Mouse (Mus musculus): ENCODE measurements at regions not wholly inside any gene's neighbourhood (a gene's known extent, or its start where the extent isn't known, plus 50 kb on each side); places are given as distances from the start of the nearest gene placed in this dataset.
A peak's percentile ranks its signal among the peaks of the same experiment; 100 is the strongest.

DNA sequence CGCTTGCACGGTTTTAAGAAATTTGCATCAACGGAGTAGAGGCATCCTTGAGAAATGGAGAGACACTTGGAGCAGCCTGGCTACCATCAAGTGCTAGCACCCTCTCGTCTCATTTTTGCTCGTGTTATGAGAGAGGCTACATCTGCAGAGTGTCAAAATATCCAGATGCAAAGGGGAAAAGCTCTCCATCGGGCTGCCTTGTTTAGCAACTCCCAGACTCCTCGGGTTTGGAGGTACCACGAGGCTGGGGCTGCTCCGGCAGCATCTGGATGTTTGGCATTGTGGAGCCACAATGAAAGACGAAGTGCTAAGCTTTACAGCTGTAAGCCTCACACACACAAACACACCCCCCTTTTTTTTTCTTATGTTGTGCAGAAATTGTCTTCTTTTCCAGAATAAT, 270.5 kb upstream of the Gm765 start:
- no peak for DNase-seq (ENCODE audit: low spot score in 2 of 2)

DNA sequence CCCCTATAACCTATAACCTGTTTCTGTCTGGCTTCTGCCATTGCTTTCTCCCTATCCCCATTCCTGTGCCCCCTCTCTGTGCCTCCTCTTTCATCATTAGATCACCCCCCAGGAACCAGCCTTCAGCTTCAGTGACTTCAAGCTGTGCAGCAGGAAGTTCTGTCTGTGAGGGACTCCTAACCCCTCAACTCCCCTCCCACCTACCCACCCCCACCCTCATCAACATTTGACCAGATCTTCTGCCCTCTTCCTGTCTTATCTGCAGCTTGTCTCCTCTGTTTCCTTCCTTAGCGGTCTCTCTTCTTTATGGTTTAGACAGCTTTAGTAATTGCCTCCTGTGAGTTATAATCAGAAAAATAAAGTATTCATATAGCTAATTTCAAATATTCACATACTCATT, 266.6 kb upstream of the Gm765 start:
- no peak for DNase-seq (ENCODE audit: low spot score in 2 of 2)

- no peak for DNase-seq (ENCODE audit: low spot score in 2 of 2)
Observed at GRCm38 (mm10) chr6:98606680-98607079, 264.1 kb upstream of the Gm765 start.

- no peak for DNase-seq (ENCODE audit: low spot score in 2 of 2)
Observed at GRCm38 (mm10) chr6:98597612-98598011, 255.1 kb upstream of the Gm765 start.

- no peak for DNase-seq (ENCODE audit: low spot score in 2 of 2)
Observed at GRCm38 (mm10) chr6:98590989-98591388, 248.4 kb upstream of the Gm765 start.

DNA sequence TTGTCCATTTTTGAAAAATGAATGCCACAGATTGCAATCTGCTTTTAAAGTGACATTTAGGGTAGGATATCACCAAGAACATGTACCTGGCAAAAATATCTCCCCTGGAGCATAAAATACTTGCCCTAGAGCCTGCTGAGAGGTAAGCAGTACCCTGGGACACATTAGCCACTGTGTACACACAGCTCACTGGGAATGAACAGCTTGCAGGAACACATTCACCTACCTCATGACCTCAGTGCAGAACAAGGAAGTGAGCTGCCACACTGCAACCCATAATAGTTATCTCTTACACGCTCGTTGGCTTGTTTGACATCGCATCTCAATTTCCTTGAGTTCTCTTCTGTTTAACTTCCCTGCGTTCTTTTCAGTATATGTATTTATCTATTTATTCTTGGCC, 246.4 kb upstream of the Gm765 start:
- DNase-seq (ENCODE audit: low spot score in 2 of 2) = no peak

- no peak for DNase-seq (ENCODE audit: low spot score in 2 of 2)
Observed at GRCm38 (mm10) chr6:98584541-98584940, 242.0 kb upstream of the Gm765 start.

DNA sequence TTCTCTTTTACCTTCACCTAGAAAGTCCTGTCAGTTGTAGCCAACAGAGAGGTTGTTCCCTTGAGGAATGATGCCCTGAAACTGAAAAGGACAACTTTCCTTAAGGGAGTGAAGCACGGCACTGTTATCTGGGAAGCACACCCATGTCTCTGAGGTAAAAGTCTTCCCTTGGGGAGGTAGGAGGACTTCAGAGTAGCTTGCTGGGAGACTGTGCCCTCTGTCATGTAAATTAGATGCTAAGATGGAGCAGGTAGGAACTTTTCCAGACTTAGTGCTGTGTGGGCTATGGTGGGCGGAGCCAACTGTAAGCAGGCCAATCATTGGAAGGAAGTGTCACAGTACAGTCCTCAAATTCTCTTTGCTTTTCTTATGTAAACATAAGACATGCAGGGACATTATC, 240.3 kb upstream of the Gm765 start:
- peak in 1 of 2 experiments; percentile 2 for DNase-seq (ENCODE audit: low spot score in 2 of 2)

GRCm38 (mm10) chr6:98575227-98575626, 232.7 kb upstream of the Gm765 start:
- no peak for DNase-seq (ENCODE audit: low spot score in 2 of 2)

GRCm38 (mm10) chr6:98555702-98556101, 213.1 kb upstream of the Gm765 start:
- no peak for DNase-seq (ENCODE audit: low spot score in 2 of 2)

GRCm38 (mm10) chr6:98553922-98554321, 211.4 kb upstream of the Gm765 start:
- no peak for DNase-seq (ENCODE audit: low spot score in 2 of 2)

DNA sequence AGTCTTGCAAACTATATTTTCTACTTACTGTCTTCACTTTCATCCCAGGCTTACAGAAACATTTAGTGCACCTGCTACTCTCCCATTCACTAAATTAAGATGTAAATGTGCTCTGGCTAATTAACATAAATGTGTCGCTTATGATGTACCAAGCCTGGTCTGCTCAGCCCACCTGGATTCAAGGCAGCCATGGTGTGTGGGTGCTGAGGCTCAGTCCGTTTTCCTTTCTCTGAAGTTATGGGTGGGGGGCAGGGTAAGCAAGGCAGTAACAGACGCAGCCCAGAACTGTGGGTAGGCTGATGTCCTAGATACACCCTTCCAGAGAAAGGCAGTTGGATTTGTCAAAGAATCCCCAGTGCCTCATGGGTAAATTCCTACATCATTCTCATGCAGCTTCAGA, 209.2 kb upstream of the Gm765 start:
- DNase-seq (ENCODE audit: low spot score in 2 of 2) = peak in 1 of 2 experiments; percentile 12

- no peak for DNase-seq (ENCODE audit: low spot score in 2 of 2)
Observed at GRCm38 (mm10) chr6:98526882-98527440, 184.4 kb upstream of the Gm765 start.

GRCm38 (mm10) chr6:98525286-98525685, 182.7 kb upstream of the Gm765 start:
- DNase-seq (ENCODE audit: low spot score in 2 of 2) = peak in 1 of 2 experiments; percentile 58

GRCm38 (mm10) chr6:98524659-98525058, 182.1 kb upstream of the Gm765 start:
- no peak for DNase-seq (ENCODE audit: low spot score in 2 of 2)

- no peak for DNase-seq (ENCODE audit: low spot score in 2 of 2)
Observed at GRCm38 (mm10) chr6:98521526-98521925, 179.0 kb upstream of the Gm765 start.

DNA sequence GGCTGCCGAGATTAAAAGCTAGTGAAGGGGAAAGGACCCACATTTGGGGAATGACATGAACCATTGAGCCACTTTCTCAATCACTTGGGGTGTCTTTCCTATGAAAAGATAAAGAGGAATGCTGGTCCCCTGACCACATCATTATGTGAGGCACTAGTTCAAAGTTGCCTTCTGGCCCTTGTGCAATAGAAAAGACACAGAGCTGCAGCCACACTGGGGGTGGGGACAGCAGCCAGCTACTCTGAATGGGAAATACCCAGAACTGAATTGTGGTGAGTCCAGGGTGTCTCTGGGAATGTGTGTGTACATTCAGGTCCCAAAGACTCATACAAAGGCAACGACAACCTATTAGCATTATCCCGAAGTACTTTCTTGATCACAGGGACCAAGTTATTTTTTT, 172.3 kb upstream of the Gm765 start:
- DNase-seq (ENCODE audit: low spot score in 2 of 2) = no peak

- DNase-seq (ENCODE audit: low spot score in 2 of 2) = peak; percentile 42 to 49
Observed at GRCm38 (mm10) chr6:98514376-98514775, 171.8 kb upstream of the Gm765 start.

- no peak for DNase-seq (ENCODE audit: low spot score in 2 of 2)
Observed at GRCm38 (mm10) chr6:98513217-98513616, 170.7 kb upstream of the Gm765 start.

DNA sequence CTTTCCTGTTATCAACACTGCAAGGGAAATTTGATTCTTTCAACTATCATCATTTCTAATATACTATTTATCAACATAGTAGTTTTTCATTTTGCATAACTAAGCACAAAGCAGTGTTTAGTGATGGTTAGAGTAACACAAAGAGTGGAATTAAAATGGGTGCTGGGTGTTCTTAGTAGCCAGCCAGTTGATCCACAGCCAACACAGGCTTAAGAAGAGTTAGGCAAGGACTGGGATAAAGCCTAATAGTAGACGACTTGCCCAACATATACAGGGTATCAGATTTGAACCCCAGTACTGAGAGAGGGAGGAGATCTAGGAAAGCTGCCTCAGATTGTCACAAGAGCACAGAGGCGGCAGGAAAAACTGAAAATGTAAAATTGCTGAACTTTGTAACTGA, 160.2 kb upstream of the Gm765 start:
- DNase-seq (ENCODE audit: low spot score in 2 of 2) = no peak

DNA sequence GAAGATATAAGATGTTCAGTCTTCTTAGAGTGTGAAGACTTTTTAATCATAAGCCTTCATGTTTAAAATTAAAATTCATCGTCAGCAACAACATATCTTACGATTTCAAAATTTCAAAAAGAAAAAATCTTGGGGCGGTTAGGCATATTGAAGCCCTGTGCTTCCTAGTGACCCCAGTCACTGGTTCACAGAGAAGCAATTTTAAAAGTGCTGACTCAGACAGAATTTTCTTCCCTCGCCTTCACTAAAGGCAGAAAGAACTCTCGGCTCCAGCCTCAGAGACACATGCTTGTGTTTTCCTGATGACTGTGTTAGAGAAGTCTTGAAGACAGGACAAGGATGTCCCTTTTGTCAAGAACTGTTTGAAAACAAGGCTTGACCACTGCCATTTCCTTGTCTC, 157.2 kb upstream of the Gm765 start:
- DNase-seq (ENCODE audit: low spot score in 2 of 2) = no peak

DNA sequence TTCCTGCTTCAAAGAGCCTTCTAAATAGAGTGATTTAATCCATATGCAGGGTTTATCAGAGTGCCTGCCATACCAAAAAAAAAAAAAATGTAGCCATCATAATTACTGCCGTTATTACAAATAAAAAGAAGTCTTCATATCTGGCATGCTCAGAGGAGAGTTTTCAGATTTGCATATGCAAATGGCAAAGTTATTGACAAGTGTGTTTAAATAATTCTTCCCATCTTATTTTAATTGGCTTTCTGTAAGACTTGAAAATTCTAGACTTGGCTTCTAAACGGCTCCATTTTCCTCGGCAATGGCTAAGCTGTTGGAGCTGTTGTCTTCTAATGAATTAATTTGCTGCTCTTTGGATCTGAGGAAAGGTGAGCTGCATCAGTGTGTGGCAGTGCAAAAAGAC, 144.1 kb upstream of the Gm765 start:
- no peak for DNase-seq (ENCODE audit: low spot score in 2 of 2)

- no peak for DNase-seq (ENCODE audit: low spot score in 2 of 2)
Observed at GRCm38 (mm10) chr6:98483319-98484123, 141.0 kb upstream of the Gm765 start.

DNA sequence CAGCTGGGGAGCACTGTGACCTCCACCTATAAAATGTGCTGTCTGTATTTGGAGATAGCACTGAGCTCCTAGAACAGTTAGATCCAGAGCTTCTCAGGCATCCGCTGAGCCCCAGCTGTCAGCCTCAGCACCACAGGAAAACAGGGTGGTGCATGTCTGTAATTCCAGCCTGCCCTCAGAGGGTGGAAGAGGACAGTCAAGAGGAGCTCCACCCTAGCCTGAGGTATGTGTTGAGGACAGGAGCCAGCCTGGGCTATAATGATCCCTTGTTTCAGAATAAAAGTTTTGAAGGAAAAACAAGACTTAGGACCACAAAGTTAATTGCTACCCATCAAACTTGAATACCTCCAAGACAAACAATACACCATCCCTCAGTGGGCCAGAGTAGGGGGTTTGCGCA, 139.8 kb upstream of the Gm765 start:
- no peak for DNase-seq (ENCODE audit: low spot score in 2 of 2)

Data from left cerebral cortex, adult 9 months (tissue).